Mouse (Mus musculus): ENCODE data around the gene Slc22a26.
"Not testable (repeated sequence)": the region's sequence is repeated elsewhere in the genome, so short reads cannot be mapped to it uniquely, and the experiment has no call there.

Gene Slc22a26

GRCm38 (mm10) chr19:7802571-7802970, at the start of gene Slc22a26:
TSS of gene Slc22a26 (minus strand) at chr19:7802667.
- in situ Hi-C loops (cut with MboI, MseI): no loop called here

- in situ Hi-C loops (cut with MboI, MseI): loop anchor here (5.0 kb wide), 1 partner anchor 37 kb away; no protein-coding TSS in a partner anchor
Measured at GRCm38 (mm10) chr19:7829851-7830250, 27.4 kb upstream of the Slc22a26 start.

GRCm38 (mm10) chr19:7790571-7790970, 11.9 kb downstream of the Slc22a26 start:
- in situ Hi-C loops (cut with MboI, MseI): no loop called here

- in situ Hi-C loops (cut with MboI, MseI): no loop called here
Measured at GRCm38 (mm10) chr19:7775306-7775705, 27.2 kb downstream of the Slc22a26 start.

DNA sequence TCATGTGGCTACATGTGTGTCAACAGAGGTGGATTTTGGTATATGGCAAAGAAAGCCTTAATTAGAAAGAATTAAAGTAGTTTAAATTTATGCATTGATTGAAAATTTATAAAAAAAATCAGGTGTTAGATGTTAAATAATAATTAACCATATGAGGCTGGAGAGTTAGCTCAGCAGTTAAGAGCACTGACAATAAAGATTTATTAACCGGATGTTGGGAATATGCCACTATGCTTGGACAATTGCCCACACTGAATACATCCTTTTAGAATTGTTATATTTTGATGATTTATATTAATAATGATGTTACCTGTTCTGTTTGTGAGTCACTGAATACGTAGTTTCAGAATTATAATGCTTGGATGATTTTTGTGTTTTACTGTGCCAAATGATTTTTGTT, 36.3 kb downstream of the Slc22a26 start:
- in situ Hi-C loops (cut with MboI, MseI): no loop called here

DNA sequence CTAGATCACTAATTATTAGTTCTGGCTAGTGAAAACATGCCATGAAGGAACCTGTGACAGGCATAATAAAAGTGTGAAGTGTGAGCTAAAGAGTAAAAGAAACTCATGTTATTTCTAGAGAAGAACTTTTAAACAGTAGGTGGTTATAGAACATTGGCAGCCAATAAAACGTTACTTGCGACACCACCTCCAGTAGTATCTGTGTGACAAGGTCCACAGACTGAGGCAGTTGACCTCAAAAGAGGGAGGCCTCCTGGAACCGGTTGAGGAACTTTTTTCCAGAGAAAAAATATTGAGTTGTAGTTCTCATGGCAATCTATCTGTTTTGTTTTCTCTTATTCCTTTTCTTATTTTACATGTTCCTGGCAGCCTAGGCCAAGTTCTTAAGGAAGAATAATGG, 36.9 kb downstream of the Slc22a26 start:
- in situ Hi-C loops (cut with MboI, MseI): no loop called here

DNA sequence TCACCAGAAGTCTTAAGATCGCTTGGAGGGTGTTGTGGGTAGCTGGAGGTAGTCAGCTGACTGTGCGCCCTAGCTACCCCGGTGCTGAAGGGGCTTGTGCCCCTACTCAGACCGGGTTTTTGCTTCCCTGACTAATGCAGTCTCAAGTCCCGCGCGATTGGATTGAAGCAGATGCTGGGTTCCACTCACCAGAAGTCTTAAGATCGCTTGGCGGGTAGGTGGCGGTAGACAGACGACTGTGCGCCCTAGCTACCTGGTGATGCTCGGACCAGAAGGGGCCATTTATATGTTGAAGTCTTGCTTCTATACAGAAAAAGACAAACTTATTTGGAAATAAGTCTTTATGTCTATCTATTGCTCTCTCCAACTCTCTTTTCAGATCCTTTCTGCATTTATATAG, 49.1 kb downstream of the Slc22a26 start:
- in situ Hi-C loops (cut with MboI, MseI): not testable (repeated sequence)

Data from T-helper 1 cell (primary cell).